Mouse (Mus musculus): ENCODE results near the gene Slc9a1. TPM values are rescaled to one million over a fixed set of nuclear protein-coding genes. Genes with fewer than 3 reads are reported as not detected.
A peak's percentile ranks its signal among the peaks of the same experiment; 100 is the strongest.

The Slc9a1 gene
- polyA plus RNA-seq, 1 experiment from 2014 or later: 1.8 TPM

DNA sequence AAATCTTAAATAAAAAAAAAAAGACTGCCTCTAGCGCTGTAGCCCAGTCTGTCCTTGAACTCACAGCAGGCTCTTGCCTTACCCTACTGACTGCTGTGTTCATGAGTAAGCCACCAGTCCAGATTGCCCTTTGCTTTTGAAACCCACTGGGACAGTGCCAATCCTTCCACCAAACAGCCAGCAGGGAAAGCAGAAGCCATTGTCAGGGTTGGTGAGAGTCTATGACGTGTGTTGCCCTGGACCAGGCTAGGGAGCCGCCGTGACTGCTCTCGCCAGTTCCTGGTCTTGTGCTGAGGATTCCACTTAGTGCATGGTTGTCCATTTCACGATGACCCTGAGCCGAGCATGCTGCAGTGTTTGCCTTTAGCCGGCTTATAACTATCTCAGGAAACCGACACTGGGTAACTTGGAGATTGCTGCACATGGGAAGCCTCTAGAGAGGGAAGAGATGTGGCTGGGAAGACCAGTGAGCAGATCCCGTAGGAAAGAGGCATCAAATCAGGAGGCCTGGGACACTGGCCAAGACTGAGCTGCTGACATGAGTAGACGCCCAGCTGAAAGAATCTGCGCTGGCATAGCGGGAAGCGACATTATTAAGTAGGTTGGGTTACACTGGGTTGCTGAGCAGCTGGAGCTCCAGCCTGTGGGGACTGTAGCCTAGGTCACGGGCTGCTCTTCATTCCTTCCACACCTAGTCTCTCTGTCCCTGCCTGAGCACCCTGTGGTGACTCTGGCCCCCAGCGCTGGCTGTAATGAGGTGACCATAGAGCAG lies 19.5 kb downstream of the Slc9a1 start:
- ATAC-seq (no peak), DNase-seq (no peak)
- TF ChIP-seq EP300 (IDR thresholded peaks at IDR 0.05; ENCODE audit: low read depth) (no peak), CTCF (IDR thresholded peaks at IDR 0.05; ENCODE audit: low read depth) (no peak)
- Histone ChIP-seq H3K9me3 (ENCODE audit: low read length) (no peaks in the 10 kb centered on the region), H3K9ac (replicated peaks) (no peak overlapping the region), H3K4me1 (ENCODE audit: insufficient read depth) (peaks cover 35% of the 10 kb centered on the region), H3K36me3 (replicated peaks; ENCODE audit: insufficient read depth, low read length) (peaks cover 6% of the 10 kb centered on the region), H3K27me3 (ENCODE audit: insufficient read depth, low read length) (no peaks in the 10 kb centered on the region), H3K4me2 (ENCODE audit: low read depth, low read length) (no peak overlapping the region), H3K4me3 (ENCODE audit: low read depth, low read length) (no peak overlapping the region), H3K27ac (ENCODE audit: low read depth) (peak overlapping the region; percentile 77; the same call in 1 of the 2 replicates)
- WGBS (ENCODE audit: insufficient replicate concordance): 84% methylated on average over 16 of the region's 16 CpGs

DNA sequence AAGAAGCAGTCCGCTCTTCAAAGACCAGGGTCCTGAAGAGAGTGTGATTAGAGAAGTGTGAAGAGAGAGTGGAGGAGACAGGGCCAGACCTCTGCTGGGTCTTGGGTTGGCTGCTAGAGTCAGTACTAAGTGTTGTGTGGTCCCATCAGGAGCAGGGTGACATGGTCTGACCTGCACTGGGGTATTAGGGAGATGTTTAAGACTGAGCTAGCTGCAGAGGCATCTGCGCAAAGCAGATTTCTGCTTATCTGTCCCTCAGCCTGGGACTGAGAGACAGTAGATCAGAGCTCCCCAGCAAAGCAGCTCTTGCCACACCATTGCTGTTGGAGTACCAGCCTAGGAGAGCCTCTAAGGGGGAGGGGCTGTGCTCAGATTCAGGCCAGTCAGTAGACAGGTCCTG lies 20.5 kb downstream of the Slc9a1 start:
- no peaks in the 10 kb centered on the region for H3K9me3 ChIP-seq (ENCODE audit: low read length)
- H3K27me3 ChIP-seq (ENCODE audit: insufficient read depth, low read length): no peaks in the 10 kb centered on the region
- peak overlapping the region; percentile 77 for H3K27ac ChIP-seq (ENCODE audit: low read depth)
- H3K4me2 ChIP-seq (ENCODE audit: low read depth, low read length): 0 out of 2 replicates have a peak overlapping the region, but pooled peaks have one; percentile 5
- no peak overlapping the region for H3K4me3 ChIP-seq (ENCODE audit: low read depth, low read length)
- peaks cover under 1% of the 10 kb centered on the region; the same call in 1 of the 2 replicates for H3K36me3 ChIP-seq (replicated peaks; ENCODE audit: insufficient read depth, low read length)
- no peak overlapping the region for H3K9ac ChIP-seq (replicated peaks)
- 48% methylated on average over 2 of the region's 2 CpGs for WGBS (ENCODE audit: insufficient replicate concordance)
- DNase-seq (peak; percentile 60), ATAC-seq (peak; percentile 89)
- TF ChIP-seq CTCF (IDR thresholded peaks at IDR 0.05; ENCODE audit: low read depth): no peak
- peak; percentile 92 for TF ChIP-seq EP300 (IDR thresholded peaks at IDR 0.05; ENCODE audit: low read depth)
- peaks cover 46% of the 10 kb centered on the region for H3K4me1 ChIP-seq (ENCODE audit: insufficient read depth)

GRCm38 (mm10) chr4:133390585-133390984 lies 21.1 kb downstream of the Slc9a1 start:
- no peak overlapping the region for H3K9ac ChIP-seq (replicated peaks)
- peaks cover 51% of the 10 kb centered on the region for H3K4me1 ChIP-seq (ENCODE audit: insufficient read depth)
- no peaks in the 10 kb centered on the region for H3K27me3 ChIP-seq (ENCODE audit: insufficient read depth, low read length)
- H3K9me3 ChIP-seq (ENCODE audit: low read length): no peaks in the 10 kb centered on the region
- H3K4me3 ChIP-seq (ENCODE audit: low read depth, low read length): 0 out of 2 replicates have a peak overlapping the region, but pooled peaks have one; percentile 13
- peak overlapping the region; percentile 77 for H3K27ac ChIP-seq (ENCODE audit: low read depth)
- H3K4me2 ChIP-seq (ENCODE audit: low read depth, low read length): peak overlapping the region; percentile 5; the same call in 1 of the 2 replicates
- WGBS (ENCODE audit: insufficient replicate concordance): 62% methylated on average over 6 of the region's 6 CpGs
- no peak for TF ChIP-seq CTCF (IDR thresholded peaks at IDR 0.05; ENCODE audit: low read depth)
- DNase-seq (no peak), ATAC-seq (no peak)
- H3K36me3 ChIP-seq (replicated peaks; ENCODE audit: insufficient read depth, low read length): no peaks in the 10 kb centered on the region; the same call in 1 of the 2 replicates

DNA sequence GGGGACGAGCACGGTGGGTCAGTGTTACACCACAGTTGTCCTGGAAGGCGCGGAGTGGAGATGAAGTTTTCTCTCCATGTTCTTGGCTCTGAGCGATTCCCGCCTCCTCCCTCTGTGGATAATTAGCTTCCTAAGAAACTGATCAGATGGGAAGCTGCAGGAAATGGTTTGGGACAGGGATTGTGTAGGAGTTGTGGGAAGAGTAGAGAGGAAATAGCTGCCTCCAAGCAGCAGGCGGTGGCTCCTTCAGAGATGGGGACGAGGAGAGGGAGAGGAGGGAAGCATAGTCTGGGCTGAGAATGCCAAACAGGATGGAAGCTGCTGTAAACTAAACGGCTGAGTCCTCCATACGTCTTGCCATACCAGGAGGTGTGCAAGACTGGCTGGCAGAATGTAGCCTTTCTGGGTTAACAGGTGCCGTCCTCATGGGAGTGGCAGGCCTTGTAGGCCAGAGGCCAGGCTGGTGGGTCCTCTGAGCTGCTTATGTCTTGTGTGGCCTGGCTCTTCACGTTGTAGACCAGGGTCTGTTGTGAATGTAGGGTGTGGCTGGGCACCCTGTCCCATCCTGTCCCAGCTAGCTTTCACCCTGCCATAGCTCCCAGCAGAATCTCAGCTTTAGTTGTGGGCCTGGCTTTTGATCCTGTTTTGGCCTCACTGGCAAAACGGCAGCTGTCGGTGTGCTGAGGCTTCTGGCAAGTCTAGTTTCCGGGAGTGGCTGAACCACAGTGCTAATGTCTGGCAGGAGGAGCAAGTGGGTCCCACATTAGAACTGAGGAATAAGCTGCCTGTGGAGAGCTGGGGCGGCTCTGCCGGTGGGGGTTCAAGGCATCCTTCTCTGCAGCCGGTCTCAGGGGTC lies 21.9 kb downstream of the Slc9a1 start:
- WGBS (ENCODE audit: insufficient replicate concordance): 67% methylated on average over 18 of the region's 18 CpGs
- peak overlapping the region; percentile 5; the same call in 1 of the 2 replicates for H3K4me2 ChIP-seq (ENCODE audit: low read depth, low read length)
- H3K27me3 ChIP-seq (ENCODE audit: insufficient read depth, low read length): no peaks in the 10 kb centered on the region
- DNase-seq: no peak
- H3K9me3 ChIP-seq (ENCODE audit: low read length): no peaks in the 10 kb centered on the region
- H3K27ac ChIP-seq (ENCODE audit: low read depth): peak overlapping the region; percentile 77
- TF ChIP-seq EP300 (IDR thresholded peaks at IDR 0.05; ENCODE audit: low read depth): no peak
- TF ChIP-seq CTCF (IDR thresholded peaks at IDR 0.05; ENCODE audit: low read depth): no peak
- peaks cover 59% of the 10 kb centered on the region for H3K4me1 ChIP-seq (ENCODE audit: insufficient read depth)
- H3K9ac ChIP-seq (replicated peaks): no peak overlapping the region
- H3K4me3 ChIP-seq (ENCODE audit: low read depth, low read length): no peak overlapping the region
- no peak for ATAC-seq
- H3K36me3 ChIP-seq (replicated peaks; ENCODE audit: insufficient read depth, low read length): no peaks in the 10 kb centered on the region; the same call in 1 of the 2 replicates

GRCm38 (mm10) chr4:133394981-133395573 lies 25.6 kb downstream of the Slc9a1 start:
- no peaks in the 10 kb centered on the region for H3K27me3 ChIP-seq (ENCODE audit: insufficient read depth, low read length)
- H3K9me3 ChIP-seq (ENCODE audit: low read length): no peaks in the 10 kb centered on the region
- H3K4me2 ChIP-seq (ENCODE audit: low read depth, low read length): peak overlapping the region; percentile 57
- H3K4me1 ChIP-seq (ENCODE audit: insufficient read depth): peaks cover 58% of the 10 kb centered on the region
- no peak overlapping the region for H3K4me3 ChIP-seq (ENCODE audit: low read depth, low read length)
- 49% methylated on average over 4 of the region's 4 CpGs for WGBS (ENCODE audit: insufficient replicate concordance)
- no peaks in the 10 kb centered on the region for H3K36me3 ChIP-seq (replicated peaks; ENCODE audit: insufficient read depth, low read length)
- peak; percentile 83 for ATAC-seq
- H3K9ac ChIP-seq (replicated peaks): 0 out of 2 replicates have a peak overlapping the region, but pooled peaks have one; percentile 12
- peak overlapping the region; percentile 51 for H3K27ac ChIP-seq (ENCODE audit: low read depth)
- peak; percentile 84 for TF ChIP-seq EP300 (IDR thresholded peaks at IDR 0.05; ENCODE audit: low read depth)
- TF ChIP-seq CTCF (IDR thresholded peaks at IDR 0.05; ENCODE audit: low read depth): no peak
- DNase-seq: peak; percentile 62
